Mouse (Mus musculus): Measurements from ENCODE around the gene Rhog.

Gene Rhog

GRCm38 (mm10) chr7:102209756-102210721, 45.8 kb downstream of the Rhog start, which contains the start of the genes Nup98 and Pgap2:
Gene Nup98 (minus strand): TSS chr7:102210176.
Gene Pgap2 (plus strand): TSS chr7:102210208.
- peak; percentile 99 for DNase-seq

- DNase-seq: no peak
Observed at GRCm38 (mm10) chr7:102208806-102209363, 47.0 kb downstream of the Rhog start.

- DNase-seq: no peak
Observed at GRCm38 (mm10) chr7:102205646-102206045, 50.2 kb downstream of the Rhog start.

- no peak for DNase-seq
Observed at GRCm38 (mm10) chr7:102204296-102204857, 51.5 kb downstream of the Rhog start.

GRCm38 (mm10) chr7:102200996-102201785, 54.7 kb downstream of the Rhog start:
- DNase-seq: no peak

- DNase-seq: no peak
Observed at GRCm38 (mm10) chr7:102200576-102200975, 55.3 kb downstream of the Rhog start.

GRCm38 (mm10) chr7:102192356-102192755, 63.5 kb downstream of the Rhog start:
- DNase-seq: peak; percentile 42

Measured in kidney, adult 9 months (tissue).